Mouse (Mus musculus): ENCODE measurements around the gene Stxbp4. TPM values are rescaled to one million over a fixed set of nuclear protein-coding genes. Genes with fewer than 3 reads are reported as not detected.

Stxbp4 gene
- total RNA-seq, 1 experiment from 2014 or later, result 12.9 TPM

DNA sequence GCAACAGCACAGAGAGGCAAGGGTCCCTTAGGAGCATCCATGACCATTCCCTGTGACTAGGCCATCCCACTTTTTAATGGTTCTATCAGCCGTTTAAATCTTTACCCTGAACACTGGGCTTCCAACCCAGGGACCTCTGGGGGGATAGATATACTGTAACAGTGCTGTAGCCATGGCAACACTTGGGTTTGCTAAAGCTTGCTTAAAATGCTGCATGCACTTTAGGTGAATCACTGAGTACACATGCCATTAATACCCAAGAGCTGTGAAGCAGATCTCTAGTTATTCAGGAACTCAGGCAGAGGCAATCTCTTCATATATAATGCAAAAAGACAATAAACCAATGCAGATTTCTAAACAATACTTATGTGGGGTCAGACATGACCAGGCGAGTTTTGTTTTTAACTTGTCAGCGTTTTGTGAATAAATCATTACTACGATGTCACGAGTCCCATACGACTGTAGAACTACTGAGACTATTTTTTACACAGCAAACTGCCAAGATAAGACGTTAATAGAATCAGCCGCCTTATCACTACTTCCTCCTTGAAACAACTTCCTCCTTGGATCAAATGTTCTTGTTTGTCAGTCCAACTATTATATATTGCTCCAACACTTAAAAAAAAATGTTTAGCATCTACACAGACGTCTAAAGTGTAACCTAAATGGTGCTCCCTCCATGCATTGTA lies 79.4 kb downstream of the Stxbp4 start:
- no peak for DNase-seq

DNA sequence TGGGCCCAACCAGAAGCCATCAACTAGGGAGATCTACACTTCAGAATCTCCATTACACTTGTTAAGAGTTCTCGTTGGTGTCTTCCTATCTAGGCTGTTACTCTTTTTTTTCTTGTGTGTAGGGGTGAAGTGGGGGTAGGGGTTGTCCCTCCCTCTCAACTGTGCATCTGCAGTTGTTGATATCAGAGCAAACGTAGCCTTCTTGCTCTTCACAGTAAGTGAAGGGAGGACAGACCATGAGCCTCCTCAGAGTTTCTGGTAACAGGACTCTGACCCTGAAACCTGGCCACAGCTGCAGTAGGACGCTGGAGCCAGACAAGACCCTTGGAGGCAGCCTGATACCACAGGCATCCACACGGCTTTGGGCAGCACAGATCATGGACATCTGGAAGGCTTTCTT lies 81.4 kb downstream of the Stxbp4 start:
- no peak for DNase-seq

- no peak for DNase-seq
Measured at GRCm38 (mm10) chr11:90553963-90554362, 83.9 kb downstream of the Stxbp4 start.

- DNase-seq, result no peak
Measured at GRCm38 (mm10) chr11:90552303-90553201, 85.3 kb downstream of the Stxbp4 start.

DNA sequence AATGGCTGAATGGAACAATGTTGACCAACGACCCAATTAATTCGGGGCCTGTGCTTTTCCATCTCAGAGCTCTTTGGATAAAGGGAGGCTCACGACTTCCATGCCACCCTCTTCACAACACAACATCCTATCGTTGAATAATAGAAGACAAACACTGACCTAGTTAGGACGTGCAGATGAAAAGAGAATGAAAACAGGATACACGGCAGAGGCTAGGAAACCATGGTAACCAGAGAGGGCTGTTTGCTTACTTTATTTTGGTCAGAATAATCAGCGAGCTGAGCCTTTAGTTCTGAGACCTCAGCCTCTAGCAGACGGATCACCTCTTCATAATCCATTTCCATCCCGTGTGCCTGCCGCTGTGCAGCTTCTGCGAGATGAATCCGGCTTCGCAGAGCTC lies 89.3 kb downstream of the Stxbp4 start:
- no peak for DNase-seq

DNA sequence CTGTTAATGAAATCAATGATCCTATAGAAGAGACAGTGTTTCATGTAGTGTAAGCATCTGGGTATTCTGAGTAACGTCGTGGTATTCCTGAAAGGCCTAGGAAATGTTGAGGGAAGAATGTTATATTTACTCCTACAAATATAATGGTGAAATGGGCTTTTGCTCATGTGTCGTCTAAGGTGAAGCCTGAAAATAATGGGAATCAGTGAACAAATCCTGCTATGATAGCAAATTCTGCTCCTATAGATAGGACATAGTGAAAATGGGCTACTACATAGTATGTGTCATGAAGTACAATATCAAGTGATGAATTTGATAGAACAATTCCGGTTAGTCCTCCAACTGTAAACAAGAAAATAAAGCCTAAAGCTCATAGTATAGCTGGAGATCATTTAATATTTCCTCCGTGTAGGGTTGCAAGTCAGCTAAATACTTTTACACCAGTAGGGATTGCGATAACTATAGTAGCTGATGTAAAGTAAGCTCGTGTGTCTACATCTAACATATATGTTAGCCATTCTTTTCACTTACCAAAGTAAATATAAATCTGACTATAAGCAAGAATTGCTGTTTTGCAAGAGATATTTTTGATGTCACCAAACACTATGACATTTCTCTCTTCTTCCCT lies 99.1 kb downstream of the Stxbp4 start:
- DNase-seq, result no peak

DNA sequence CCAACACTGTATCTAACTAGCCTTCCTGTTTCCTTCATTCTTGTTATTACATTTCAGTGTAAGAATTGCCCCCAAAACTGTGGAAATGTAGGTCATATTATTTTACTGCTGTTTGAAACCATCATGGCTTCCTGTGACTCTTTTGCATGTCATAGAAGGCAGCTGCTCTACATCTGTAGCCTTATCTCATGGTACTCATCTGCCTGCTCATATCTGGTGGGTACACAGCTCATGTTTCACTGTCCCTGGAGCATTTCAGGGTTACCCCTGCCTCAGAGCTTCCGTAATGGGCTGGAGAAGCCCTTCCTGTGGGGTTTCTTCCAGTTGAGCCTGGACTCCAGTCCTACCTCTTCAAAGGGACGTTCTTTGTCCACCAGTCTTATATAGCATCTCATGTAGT lies 112.6 kb downstream of the Stxbp4 start:
- no peak for DNase-seq

DNA sequence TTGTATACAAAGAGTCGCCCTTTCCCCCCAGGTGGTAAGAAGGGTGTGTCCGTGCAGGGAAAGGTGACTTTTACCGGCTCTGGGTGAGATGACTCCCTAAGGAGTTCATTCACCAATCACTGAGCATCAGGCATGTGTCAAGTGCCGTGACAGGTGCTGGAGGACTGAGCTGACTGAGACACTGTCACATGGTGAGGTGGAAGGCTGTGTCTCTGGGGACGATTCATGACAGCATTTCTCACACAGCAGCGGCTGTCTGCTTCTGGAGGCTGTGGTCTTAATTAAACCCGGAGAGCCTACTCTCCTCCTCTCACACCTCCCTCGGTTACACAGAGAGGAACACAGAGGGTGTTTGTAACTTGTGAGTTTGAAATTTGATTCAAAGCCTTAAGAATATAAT lies 116.8 kb downstream of the Stxbp4 start:
- DNase-seq, result no peak

- DNase-seq, result no peak
Measured at GRCm38 (mm10) chr11:90517750-90518149, 120.1 kb downstream of the Stxbp4 start.

DNA sequence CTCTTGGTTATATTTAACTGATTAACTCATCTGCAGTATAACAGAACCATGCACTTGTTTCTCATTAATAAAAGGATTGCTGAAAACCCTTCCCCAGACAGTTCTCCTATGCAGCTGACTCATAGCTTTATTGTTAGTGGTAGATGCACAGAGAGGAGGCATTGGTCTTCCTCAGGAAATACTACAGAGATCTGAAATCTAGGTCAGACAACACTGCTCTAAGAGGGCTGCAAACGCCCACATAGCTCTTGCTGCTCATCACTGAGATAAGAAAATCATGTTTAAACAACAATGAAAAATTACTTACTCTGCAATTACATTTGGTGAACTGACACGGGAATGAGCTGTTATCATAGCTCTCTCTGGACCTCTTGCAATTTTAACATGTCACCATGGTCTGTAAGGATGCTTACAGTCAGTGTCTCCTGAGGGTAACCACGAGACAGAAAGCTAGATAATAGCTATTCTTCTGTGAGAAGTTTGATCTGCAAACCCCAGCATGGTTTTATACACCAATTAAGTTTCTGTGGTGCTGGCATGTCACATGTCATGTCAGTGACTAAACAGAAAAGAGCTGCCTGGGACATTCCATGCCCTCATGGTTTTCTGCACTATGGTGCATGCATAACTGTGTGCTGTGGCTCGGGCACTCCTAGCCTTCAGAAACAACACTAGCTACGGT lies 125.2 kb downstream of the Stxbp4 start:
- no peak for DNase-seq

DNA sequence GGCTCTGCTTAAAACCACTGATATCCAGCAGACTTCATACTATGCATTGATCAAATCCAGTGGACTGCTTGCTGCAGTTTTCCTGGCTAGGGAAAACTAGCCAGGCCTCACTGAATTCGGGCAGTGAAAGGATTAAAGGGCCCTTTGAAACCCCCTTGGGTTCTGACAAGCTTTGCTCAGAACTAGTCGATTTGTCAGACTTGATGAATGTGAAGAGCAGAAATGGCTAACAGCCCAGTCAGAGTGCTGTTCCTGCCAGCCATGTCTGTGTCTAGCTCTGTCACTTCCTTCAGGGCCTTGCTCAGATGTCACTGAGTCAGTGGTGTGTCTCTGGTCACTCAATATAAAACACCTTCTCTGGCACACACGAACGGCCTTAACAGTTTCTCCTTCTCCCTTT lies 136.0 kb downstream of the Stxbp4 start:
- no peak for DNase-seq

- DNase-seq, result no peak
Measured at GRCm38 (mm10) chr11:90499918-90500317, 138.0 kb downstream of the Stxbp4 start.

- peak; percentile 39 for DNase-seq
Measured at GRCm38 (mm10) chr11:90498461-90498860, 139.4 kb downstream of the Stxbp4 start.

DNA sequence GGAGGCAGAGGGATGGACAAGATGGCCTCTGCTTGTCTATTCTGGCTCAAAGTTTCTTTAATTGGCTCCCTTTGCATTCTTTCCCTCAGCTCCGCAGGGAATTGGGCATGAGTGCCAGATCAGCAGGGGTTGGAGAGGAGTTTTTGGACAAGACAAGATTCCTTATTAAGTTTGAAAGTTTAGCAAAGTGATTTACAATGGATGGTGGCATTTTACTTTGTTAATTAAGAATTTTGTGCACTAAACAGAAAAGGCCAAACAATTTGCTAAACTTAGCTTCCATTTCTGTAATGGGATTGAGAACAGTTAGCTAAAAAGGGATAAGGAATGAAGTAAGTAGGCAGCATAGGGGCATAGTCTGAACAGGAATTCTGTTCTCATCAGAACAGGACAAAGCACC lies 142.9 kb downstream of the Stxbp4 start:
- no peak for DNase-seq

- no peak for DNase-seq
Measured at GRCm38 (mm10) chr11:90492511-90492910, 145.4 kb downstream of the Stxbp4 start.

DNA sequence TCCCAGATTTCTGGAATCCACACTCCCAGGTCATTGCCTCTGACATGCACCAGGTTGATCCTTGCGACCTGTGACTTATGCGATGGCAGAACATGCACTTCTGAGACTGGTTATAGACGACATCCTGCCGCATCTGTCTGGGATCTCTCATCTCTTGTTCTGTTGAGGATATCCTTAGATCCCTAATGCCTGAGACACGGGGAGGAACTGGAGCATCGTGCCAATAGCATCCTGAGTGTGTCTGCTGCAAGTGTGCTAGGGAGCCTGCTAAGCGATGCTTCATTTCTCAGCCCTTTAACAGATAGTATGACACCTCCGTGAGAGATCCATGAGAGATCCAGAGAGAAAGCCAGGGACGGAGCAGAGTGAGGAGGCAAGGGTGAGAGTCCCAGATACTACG lies 148.7 kb downstream of the Stxbp4 start:
- DNase-seq, result no peak

DNA sequence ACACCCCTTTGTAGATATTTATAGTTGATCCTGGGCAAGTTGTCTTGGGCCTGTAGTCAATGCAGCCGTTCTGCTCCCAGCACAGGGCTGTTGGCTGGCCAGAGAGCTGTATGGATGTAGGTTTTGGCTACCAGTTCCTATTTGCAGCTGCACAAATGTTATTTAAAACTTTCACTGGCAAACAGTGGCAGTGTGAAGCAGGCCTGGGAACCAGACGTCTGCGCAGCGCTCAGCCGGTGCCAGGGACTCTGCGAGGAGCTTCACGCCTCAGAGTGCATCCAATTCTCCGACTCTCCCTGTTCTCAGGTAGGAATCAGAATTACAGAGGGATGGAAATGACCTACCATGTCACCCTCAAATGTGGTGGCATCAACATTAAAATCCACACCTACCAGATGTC lies 150.2 kb downstream of the Stxbp4 start:
- no peak for DNase-seq

DNA sequence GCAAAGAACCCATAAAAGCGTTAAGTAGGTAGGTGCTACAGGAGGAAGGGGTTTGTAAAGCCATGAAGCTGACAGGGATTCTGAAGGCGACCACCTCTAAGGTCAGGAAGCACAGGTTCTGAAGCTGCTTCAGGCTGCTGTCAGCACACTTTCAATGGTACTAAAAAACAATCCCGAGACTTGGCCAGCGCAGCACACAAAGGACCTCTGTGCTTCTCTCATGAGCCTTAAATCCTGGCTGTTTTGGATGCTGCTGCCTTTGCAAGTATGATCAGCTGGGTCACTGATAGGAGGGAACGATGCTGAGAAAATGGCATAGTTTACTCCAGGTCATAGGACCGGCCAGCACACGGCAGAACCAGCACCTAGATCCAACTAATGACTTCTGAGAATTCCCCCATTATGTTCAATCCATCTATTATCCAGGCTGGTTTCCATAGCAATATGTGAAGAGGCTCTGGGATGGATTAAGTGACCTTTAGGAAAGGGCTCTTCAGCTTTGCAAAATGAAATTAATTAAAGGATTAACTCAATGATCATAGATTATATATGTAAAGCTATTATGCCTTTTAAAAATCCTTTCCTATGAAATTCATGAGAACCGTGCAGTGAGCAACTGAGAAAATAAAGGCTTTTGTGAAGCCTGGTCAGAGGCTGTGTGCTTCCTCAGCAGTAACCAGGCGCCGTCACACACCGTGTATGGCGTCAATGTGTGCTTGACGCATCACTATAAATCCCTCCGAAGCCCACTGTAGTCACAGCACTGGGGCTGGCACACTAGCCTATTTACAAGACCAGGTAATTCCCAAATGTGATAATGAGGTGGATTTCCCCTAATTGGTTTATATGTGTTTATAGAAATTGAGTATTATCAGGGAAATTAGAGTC lies 152.9 kb downstream of the Stxbp4 start:
- no peak for DNase-seq

- no peak for DNase-seq
Measured at GRCm38 (mm10) chr11:90483766-90484165, 154.1 kb downstream of the Stxbp4 start.

- DNase-seq, result no peak
Measured at GRCm38 (mm10) chr11:90481828-90482227, 156.1 kb downstream of the Stxbp4 start.

DNA sequence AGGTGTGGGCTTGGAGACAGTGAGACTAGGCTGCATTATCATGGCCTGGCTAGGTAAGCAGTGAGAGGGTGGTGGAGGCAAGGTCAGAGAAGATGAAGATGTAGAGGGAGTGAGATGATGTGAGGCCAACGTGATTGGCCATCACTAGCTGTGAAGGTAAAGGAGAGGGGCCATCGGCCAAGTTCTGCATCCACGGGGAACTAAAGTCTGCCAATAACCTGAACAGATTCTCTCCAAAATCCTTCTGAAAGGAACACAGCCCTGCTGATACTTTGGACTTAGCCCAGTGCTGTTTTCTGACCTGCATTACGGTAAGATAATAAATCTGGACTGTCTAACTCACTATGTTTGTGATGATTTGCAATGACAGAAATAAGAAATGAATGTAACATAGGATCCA lies 167.6 kb downstream of the Stxbp4 start:
- DNase-seq, result no peak
